Mouse (Mus musculus) limb, embryonic 15.5 days (tissue): ENCODE data around the gene Lrrc36. TPM values are rescaled to one million over a fixed set of nuclear protein-coding genes. Genes with fewer than 3 reads are reported as not detected.

Experiments
- ATAC-seq: fragments of 200-750 bp; cut with Nextera tagmentation; 2 replicates; pipeline ENCODE4 v1.8.0; 2017; ENCODE audit warnings: low read depth, moderate TSS enrichment; ENCODE audit not compliant: insufficient number of reproducible peaks, low FRiP score, low TSS enrichment
- H3K27ac ChIP-seq: fragments of 300-500 bp; sonication (generic); 2 replicates; pipeline ENCODE4 v1.5.1; 2015; ENCODE audit warnings: moderate library complexity, mild to moderate bottlenecking, inconsistent platforms
- H3K27me3 ChIP-seq: fragments of 300-500 bp; sonication (generic); 2 replicates; pipeline ENCODE4 v1.6.1; 2015; ENCODE audit warnings: inconsistent platforms
- H3K36me3 ChIP-seq: fragments of 300-500 bp; sonication (generic); 2 replicates; pipeline ENCODE4 v1.6.1; 2015; ENCODE audit warnings: inconsistent platforms
- H3K4me1 ChIP-seq: fragments of 300-500 bp; sonication (generic); 2 replicates; pipeline ENCODE4 v1.6.1; 2015; ENCODE audit warnings: inconsistent platforms
- H3K4me2 ChIP-seq: fragments of 300-500 bp; sonication (generic); 2 replicates; pipeline ENCODE4 v1.6.1; 2015; ENCODE audit warnings: mild to moderate bottlenecking, inconsistent platforms
- H3K4me3 ChIP-seq: fragments of 300-500 bp; sonication (generic); 2 replicates; pipeline ENCODE4 v1.5.1; 2015; ENCODE audit warnings: mild to moderate bottlenecking, inconsistent platforms
- H3K9ac ChIP-seq: fragments of 300-500 bp; sonication (generic); 2 replicates; pipeline ENCODE4 v1.6.1; 2015; ENCODE audit warnings: inconsistent platforms
- H3K9me3 ChIP-seq: fragments of 300-500 bp; sonication (generic); 2 replicates; pipeline ENCODE4 v1.6.1; 2016; ENCODE audit warnings: inconsistent platforms
- WGBS: fragments of 180-500 bp; shearing (Covaris S2); methylation state at CpG from one replicate; pipeline ENCODE4 v1.1.7; 2015; 5-methylcytosine and 5-hydroxymethylcytosine counted together
- polyA plus RNA-seq: library from polyadenylated mRNA; unstranded; fragments of >200 nt; fragmentation: Nextera tagmentation; extraction: Ambion mirVana; gene quantifications from 2 replicates; pipeline ENCODE4 v1.2.1, GENCODE M21; 2015

Gene Lrrc36
- polyA plus RNA-seq, 1 experiment from 2014 or later: 0.37 TPM

GRCm38 (mm10) chr8:105433511-105433910 lies 20.1 kb downstream of the Lrrc36 start:
- Histone ChIP-seq H3K4me3 (no peak overlapping the region), H3K9ac (no peak overlapping the region), H3K9me3 (no peaks in the 10 kb centered on the region), H3K4me2 (no peak overlapping the region), H3K27me3 (no peaks in the 10 kb centered on the region), H3K4me1 (0 out of 2 replicates have a peak, but pooled peaks cover 4% of the 10 kb centered on the region), H3K36me3 (no peaks in the 10 kb centered on the region), H3K27ac (no peak overlapping the region)
- no peak for ATAC-seq
- WGBS: 50% methylated on average over 5 of the region's 5 CpGs

DNA sequence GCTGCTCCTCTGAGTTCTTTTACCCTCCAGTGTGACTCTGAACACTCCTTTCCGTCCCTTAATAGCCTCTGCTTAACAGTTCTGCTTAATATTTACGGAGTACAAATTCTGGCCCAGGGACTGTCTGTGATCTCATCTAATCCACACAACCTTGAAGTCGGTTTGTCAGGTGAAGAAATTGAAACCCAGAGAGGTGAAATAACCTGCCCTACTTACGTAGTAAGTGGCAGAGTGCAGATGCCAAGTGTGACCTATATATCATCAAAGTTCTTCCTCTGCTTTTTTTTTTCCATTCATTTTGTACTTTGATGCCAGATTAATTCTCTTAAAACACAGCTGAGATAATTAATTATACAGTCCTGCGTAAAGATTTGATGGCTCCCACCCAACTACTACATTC lies 20.8 kb downstream of the Lrrc36 start:
- no peak for ATAC-seq
- no peak overlapping the region for H3K4me3 ChIP-seq
- WGBS: 52% methylated on average over 5 of the region's 5 CpGs
- 0 out of 2 replicates have a peak, but pooled peaks cover 4% of the 10 kb centered on the region for H3K4me1 ChIP-seq
- no peak overlapping the region for H3K9ac ChIP-seq
- H3K27ac ChIP-seq: no peak overlapping the region
- no peaks in the 10 kb centered on the region for H3K9me3 ChIP-seq
- H3K36me3 ChIP-seq: no peaks in the 10 kb centered on the region
- no peak overlapping the region for H3K4me2 ChIP-seq
- no peaks in the 10 kb centered on the region for H3K27me3 ChIP-seq

GRCm38 (mm10) chr8:105436218-105436617 lies 22.8 kb downstream of the Lrrc36 start:
- WGBS: 69% methylated on average over 5 of the region's 5 CpGs
- no peak overlapping the region for H3K4me2 ChIP-seq
- 0 out of 2 replicates have a peak, but pooled peaks cover 4% of the 10 kb centered on the region for H3K4me1 ChIP-seq
- H3K27ac ChIP-seq: no peak overlapping the region
- H3K27me3 ChIP-seq: no peaks in the 10 kb centered on the region
- H3K9me3 ChIP-seq: no peaks in the 10 kb centered on the region
- H3K9ac ChIP-seq: no peak overlapping the region
- no peak for ATAC-seq
- H3K36me3 ChIP-seq: no peaks in the 10 kb centered on the region
- H3K4me3 ChIP-seq: no peak overlapping the region

DNA sequence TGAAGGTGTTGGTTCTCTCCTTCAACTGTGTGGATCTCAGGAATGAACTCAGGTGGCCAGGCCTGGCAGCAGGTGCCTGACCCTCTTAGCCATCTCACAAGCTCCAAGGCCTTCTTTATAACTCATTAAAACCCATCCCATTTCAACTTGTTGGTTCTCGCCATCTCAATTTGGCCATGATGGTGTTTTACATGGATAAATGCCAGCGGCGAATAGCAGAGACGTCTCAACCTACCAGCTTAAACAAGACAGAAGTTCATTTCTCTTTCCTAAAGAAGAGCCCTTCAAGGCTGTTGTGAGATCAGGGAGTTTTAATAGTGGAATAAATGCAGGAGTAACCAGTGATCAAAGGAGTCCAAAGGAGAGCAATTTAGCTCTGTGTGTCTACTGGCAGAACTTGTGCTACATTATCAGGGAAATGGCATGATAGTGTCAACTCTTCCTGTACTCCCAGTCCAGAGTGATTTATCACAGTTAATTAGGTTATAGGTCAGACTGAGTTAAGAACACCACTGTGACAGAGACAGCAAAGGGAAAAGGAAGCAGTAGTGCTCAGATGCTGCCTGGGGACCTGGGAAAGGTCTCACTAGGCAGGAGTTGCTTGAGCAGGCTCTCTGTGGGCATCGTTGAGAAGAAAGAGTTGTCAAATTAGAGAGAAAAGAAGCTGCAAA lies 23.8 kb downstream of the Lrrc36 start:
- WGBS: 80% methylated on average over 5 of the region's 5 CpGs
- Histone ChIP-seq H3K9me3 (no peaks in the 10 kb centered on the region), H3K4me3 (no peak overlapping the region), H3K27me3 (no peaks in the 10 kb centered on the region), H3K4me1 (0 out of 2 replicates have a peak, but pooled peaks cover 4% of the 10 kb centered on the region), H3K9ac (no peak overlapping the region), H3K27ac (no peak overlapping the region), H3K36me3 (no peaks in the 10 kb centered on the region), H3K4me2 (no peak overlapping the region)
- ATAC-seq: no peak

GRCm38 (mm10) chr8:105438865-105439264 lies 25.5 kb downstream of the Lrrc36 start:
- H3K27ac ChIP-seq: no peak overlapping the region
- H3K4me3 ChIP-seq: no peak overlapping the region
- H3K27me3 ChIP-seq: no peaks in the 10 kb centered on the region
- H3K4me1 ChIP-seq: 0 out of 2 replicates have a peak, but pooled peaks cover under 1% of the 10 kb centered on the region
- no peaks in the 10 kb centered on the region for H3K36me3 ChIP-seq
- no peak for ATAC-seq
- H3K4me2 ChIP-seq: no peak overlapping the region
- H3K9me3 ChIP-seq: no peaks in the 10 kb centered on the region
- WGBS: 37% methylated on average over 5 of the region's 5 CpGs
- no peak overlapping the region for H3K9ac ChIP-seq

DNA sequence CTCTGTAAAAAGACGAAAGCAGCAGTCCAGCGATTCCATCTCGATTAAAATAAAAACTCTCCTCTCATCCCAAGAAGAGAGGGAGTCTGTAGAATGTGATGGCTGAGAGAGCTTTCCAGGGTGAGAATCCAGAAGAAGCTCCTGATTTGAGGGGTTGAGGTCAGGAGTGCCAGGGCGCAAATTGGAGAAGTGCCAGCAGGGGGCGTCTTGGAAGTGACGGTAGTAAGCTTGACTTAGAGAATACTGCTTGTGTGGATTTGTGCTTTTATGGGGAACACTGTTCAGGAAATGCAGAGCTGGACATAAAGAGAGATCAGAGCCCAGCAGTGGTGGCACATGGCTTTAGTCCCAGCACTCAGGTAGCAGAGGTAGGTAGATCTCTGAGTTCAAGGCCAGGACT lies 28.1 kb downstream of the Lrrc36 start:
- ATAC-seq: no peak
- Histone ChIP-seq H3K4me1 (no peaks in the 10 kb centered on the region), H3K9me3 (no peaks in the 10 kb centered on the region), H3K27ac (no peak overlapping the region), H3K4me3 (no peak overlapping the region), H3K27me3 (no peaks in the 10 kb centered on the region), H3K36me3 (no peaks in the 10 kb centered on the region), H3K9ac (no peak overlapping the region), H3K4me2 (no peak overlapping the region)
- 5% methylated on average over 6 of the region's 6 CpGs for WGBS

- no peak overlapping the region for H3K9ac ChIP-seq
- no peaks in the 10 kb centered on the region for H3K27me3 ChIP-seq
- no peaks in the 10 kb centered on the region for H3K36me3 ChIP-seq
- H3K4me2 ChIP-seq: no peak overlapping the region
- H3K27ac ChIP-seq: no peak overlapping the region
- H3K4me3 ChIP-seq: no peak overlapping the region
- no peaks in the 10 kb centered on the region for H3K9me3 ChIP-seq
- ATAC-seq: no peak
- no peaks in the 10 kb centered on the region for H3K4me1 ChIP-seq
- WGBS: 86% methylated on average over 5 of the region's 5 CpGs
Observed at GRCm38 (mm10) chr8:105442661-105443060, 29.3 kb downstream of the Lrrc36 start.

GRCm38 (mm10) chr8:105445296-105446126 lies 32.1 kb downstream of the Lrrc36 start:
- WGBS: 38% methylated on average over 11 of the region's 11 CpGs
- Histone ChIP-seq H3K9ac (no peak overlapping the region), H3K9me3 (no peaks in the 10 kb centered on the region), H3K4me2 (no peak overlapping the region), H3K4me1 (no peaks in the 10 kb centered on the region), H3K4me3 (no peak overlapping the region), H3K27me3 (no peaks in the 10 kb centered on the region), H3K36me3 (no peaks in the 10 kb centered on the region), H3K27ac (no peak overlapping the region)
- ATAC-seq: no peak

DNA sequence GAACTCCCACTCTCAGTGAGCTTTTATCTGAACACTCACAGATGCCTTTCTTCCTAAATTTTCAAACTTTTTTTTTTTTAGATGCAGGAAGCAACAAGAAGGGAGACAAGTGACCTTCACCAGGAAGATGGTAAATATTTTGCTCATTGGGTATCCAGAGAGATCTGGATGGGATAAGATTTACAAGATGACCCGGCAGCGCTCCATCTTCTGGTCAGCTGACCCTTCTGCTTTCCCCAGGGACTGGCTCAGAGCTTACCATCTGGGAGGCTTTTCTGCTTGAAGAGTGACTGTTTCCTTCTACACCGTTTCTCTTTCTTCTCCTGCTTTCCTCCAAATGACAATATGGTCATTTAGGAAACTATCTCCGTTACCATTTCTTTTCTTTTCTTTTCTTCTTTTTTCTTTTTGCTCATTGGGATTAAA lies 32.8 kb downstream of the Lrrc36 start:
- Histone ChIP-seq H3K4me1 (no peaks in the 10 kb centered on the region), H3K36me3 (no peaks in the 10 kb centered on the region), H3K4me3 (no peak overlapping the region), H3K27me3 (no peaks in the 10 kb centered on the region), H3K9me3 (no peaks in the 10 kb centered on the region), H3K27ac (no peak overlapping the region), H3K9ac (no peak overlapping the region), H3K4me2 (no peak overlapping the region)
- no peak for ATAC-seq
- WGBS: 27% methylated on average over 4 of the region's 4 CpGs

GRCm38 (mm10) chr8:105448188-105448587 lies 34.8 kb downstream of the Lrrc36 start:
- Histone ChIP-seq H3K4me2 (no peak overlapping the region), H3K9me3 (no peaks in the 10 kb centered on the region), H3K36me3 (no peaks in the 10 kb centered on the region), H3K4me3 (no peak overlapping the region), H3K27ac (no peak overlapping the region), H3K4me1 (no peaks in the 10 kb centered on the region), H3K27me3 (no peaks in the 10 kb centered on the region), H3K9ac (no peak overlapping the region)
- no peak for ATAC-seq
- 90% methylated on average over 3 of the region's 3 CpGs for WGBS

GRCm38 (mm10) chr8:105448596-105448995 lies 35.2 kb downstream of the Lrrc36 start:
- H3K4me1 ChIP-seq: no peaks in the 10 kb centered on the region

DNA sequence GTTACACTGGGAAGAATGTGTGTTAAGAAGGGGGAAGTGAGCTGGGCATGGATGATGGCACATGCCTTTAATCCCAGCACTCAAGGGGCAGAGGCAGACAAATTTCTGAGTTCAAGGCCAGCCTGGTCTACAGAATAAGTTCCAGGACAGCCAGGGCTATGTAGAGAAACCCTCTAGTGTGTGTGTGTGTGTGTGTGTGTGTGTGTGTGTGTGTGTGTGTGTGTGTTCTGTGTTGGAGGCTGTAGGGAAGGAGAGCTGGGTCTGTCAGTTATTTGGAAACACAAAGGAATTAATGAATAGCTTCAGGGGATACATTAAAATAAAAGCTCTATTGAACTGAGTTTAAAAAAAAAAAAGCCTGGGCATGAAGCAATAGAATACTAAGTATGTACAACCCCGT lies 37.6 kb downstream of the Lrrc36 start:
- Histone ChIP-seq H3K9ac (no peak overlapping the region), H3K27me3 (no peaks in the 10 kb centered on the region), H3K4me3 (no peak overlapping the region), H3K4me1 (no peaks in the 10 kb centered on the region), H3K27ac (no peak overlapping the region), H3K36me3 (no peaks in the 10 kb centered on the region), H3K4me2 (no peak overlapping the region), H3K9me3 (no peaks in the 10 kb centered on the region)
- WGBS: 53% methylated on average over 1 of the region's 1 CpGs
- ATAC-seq: no peak

More at GRCm38 (mm10) chr8:105448596-105448995, 35.2 kb downstream of the Lrrc36 start:
- no peak for ATAC-seq
- no peak overlapping the region for H3K4me2 ChIP-seq
- H3K27me3 ChIP-seq: no peaks in the 10 kb centered on the region
- H3K36me3 ChIP-seq: no peaks in the 10 kb centered on the region
- H3K4me3 ChIP-seq: no peak overlapping the region
- no peak overlapping the region for H3K27ac ChIP-seq
- no peaks in the 10 kb centered on the region for H3K9me3 ChIP-seq
- 81% methylated on average over 5 of the region's 5 CpGs for WGBS
- no peak overlapping the region for H3K9ac ChIP-seq
